Mouse (Mus musculus): Measurements from ENCODE around the gene Eef1g. TPM values are rescaled to one million over a fixed set of nuclear protein-coding genes. Genes with fewer than 3 reads are reported as not detected.

Eef1g gene
- total and polyA plus RNA-seq, 3 experiments = 237 to 955 (median 647) TPM

DNA sequence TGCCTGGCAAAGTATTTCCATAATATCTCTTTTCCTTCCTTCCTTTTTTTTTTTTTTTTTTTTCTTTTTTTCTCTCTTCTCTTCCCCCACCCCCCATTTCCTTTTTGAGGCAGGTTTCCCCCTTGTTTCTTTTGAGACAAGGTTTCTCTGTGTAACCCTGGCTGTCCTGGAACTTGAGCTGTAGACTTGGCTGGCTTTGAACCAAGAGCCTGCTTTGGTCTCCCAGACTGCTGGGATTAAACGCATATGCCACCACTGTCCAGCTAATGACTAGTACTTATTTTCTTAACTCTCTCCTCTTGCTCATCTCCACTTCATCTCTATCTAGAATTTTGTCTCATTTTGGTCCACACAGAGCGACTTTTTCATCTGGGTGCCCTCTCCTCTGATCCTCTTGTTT lies 23.8 kb upstream of the Eef1g start:
- Histone ChIP-seq H3K4me3 (ENCODE audit: low read depth, low read length) (peak overlapping the region; percentile 97), H3K4me1 (ENCODE audit: insufficient read depth, low read depth, low read length) (peaks cover 80% of the 10 kb centered on the region), H3K36me3 (replicated peaks) (peaks cover 75% of the 10 kb centered on the region), H3K9me3 (replicated peaks) (no peaks in the 10 kb centered on the region), H3K27me3 (ENCODE audit: insufficient read depth, low read length) (no peaks in the 10 kb centered on the region)
- DNase-seq (ENCODE audit: low spot score) (no peak), ATAC-seq (ENCODE audit: extremely low read depth, insufficient number of reproducible peaks, low FRiP score, poor library complexity, severe bottlenecking) (no peak)
- TF ChIP-seq GATA2 (IDR thresholded peaks at IDR 0.05; ENCODE audit: borderline replicate concordance, low read depth, low read length) = no peak
- no peak for TF ChIP-seq TAL1 (conservative IDR thresholded peaks at IDR 0.05; ENCODE audit: low read depth, low read length)
- TF ChIP-seq CTCF (IDR thresholded peaks at IDR 0.05; ENCODE audit: low read depth, low read length) = no peak
- no peak for TF ChIP-seq POLR2AphosphoS5 (IDR thresholded peaks at IDR 0.05; ENCODE audit: insufficient replicate concordance, low read depth, low read length)
- TF ChIP-seq GATA1 (IDR thresholded peaks at IDR 0.05; ENCODE audit: borderline replicate concordance, low read length) = no peak

DNA sequence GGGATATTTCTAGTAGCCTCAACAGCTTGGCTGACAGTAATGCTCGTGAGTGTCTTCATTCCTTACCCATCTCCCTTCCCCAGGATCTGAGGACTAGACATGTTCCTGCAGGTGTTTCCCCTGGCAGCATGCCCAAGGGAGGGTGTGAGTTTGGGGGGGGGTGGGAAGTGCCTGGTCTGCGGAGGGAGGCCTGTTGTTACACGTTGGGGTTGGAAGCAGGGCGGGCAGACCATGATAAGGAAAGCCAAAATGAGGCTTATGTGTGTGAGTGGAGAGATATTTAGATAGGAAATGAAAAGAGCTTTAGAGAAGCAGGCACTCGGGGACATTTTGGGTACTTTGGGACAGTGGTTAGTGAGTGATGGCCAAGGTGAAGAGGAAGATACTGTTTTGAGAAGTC lies 22.8 kb upstream of the Eef1g start:
- DNase-seq (ENCODE audit: low spot score) = no peak
- Histone ChIP-seq H3K4me1 (ENCODE audit: insufficient read depth, low read depth, low read length) (peaks cover 80% of the 10 kb centered on the region), H3K9me3 (replicated peaks) (no peaks in the 10 kb centered on the region), H3K4me3 (ENCODE audit: low read depth, low read length) (peak overlapping the region; percentile 97), H3K36me3 (replicated peaks) (peaks cover 75% of the 10 kb centered on the region), H3K27me3 (ENCODE audit: insufficient read depth, low read length) (no peaks in the 10 kb centered on the region)
- TF ChIP-seq GATA1 (IDR thresholded peaks at IDR 0.05; ENCODE audit: borderline replicate concordance, low read length) (no peak), TAL1 (conservative IDR thresholded peaks at IDR 0.05; ENCODE audit: low read depth, low read length) (peak; percentile 46; the same call in 1 of the 2 replicates)
- peak; percentile 47 for ATAC-seq (ENCODE audit: extremely low read depth, insufficient number of reproducible peaks, low FRiP score, poor library complexity, severe bottlenecking)

- Histone ChIP-seq H3K27me3 (ENCODE audit: insufficient read depth, low read length) (no peaks in the 10 kb centered on the region), H3K4me3 (ENCODE audit: low read depth, low read length) (peak overlapping the region; percentile 54), H3K4me1 (ENCODE audit: insufficient read depth, low read depth, low read length) (peaks cover 78% of the 10 kb centered on the region), H3K36me3 (replicated peaks) (peaks cover 73% of the 10 kb centered on the region), H3K9me3 (replicated peaks) (no peaks in the 10 kb centered on the region)
- no peak for TF ChIP-seq GATA1 (IDR thresholded peaks at IDR 0.05; ENCODE audit: borderline replicate concordance, low read length)
- no peak for TF ChIP-seq CTCF (IDR thresholded peaks at IDR 0.05; ENCODE audit: low read depth, low read length)
- no peak for TF ChIP-seq POLR2AphosphoS5 (IDR thresholded peaks at IDR 0.05; ENCODE audit: insufficient replicate concordance, low read depth, low read length)
- TF ChIP-seq TAL1 (conservative IDR thresholded peaks at IDR 0.05; ENCODE audit: low read depth, low read length) = no peak
- TF ChIP-seq GATA2 (IDR thresholded peaks at IDR 0.05; ENCODE audit: borderline replicate concordance, low read depth, low read length) = no peak
- DNase-seq (ENCODE audit: low spot score) (peak; percentile 68), ATAC-seq (ENCODE audit: extremely low read depth, insufficient number of reproducible peaks, low FRiP score, poor library complexity, severe bottlenecking) (no peak)
Observed at GRCm38 (mm10) chr19:8944750-8945149, 22.1 kb upstream of the Eef1g start.

DNA sequence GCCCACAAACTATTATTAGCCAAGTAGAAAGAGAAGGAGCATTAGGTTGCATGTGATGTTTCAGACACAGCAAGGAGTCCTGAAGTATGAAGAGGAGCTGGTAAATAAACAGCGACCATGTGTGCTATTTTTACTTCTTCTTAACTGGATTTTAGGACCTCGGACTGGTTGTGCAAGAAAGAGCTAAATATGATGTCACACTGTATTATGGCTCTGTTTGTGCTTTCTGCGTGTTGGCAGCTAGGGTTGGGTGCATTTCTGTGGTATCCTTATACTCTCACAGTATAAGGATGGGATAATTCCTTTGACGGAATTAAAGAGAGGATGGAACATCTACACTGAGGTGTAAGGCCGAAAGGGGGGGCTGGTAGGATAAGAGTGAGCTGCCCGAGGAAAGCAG lies 21.6 kb upstream of the Eef1g start:
- H3K4me1 ChIP-seq (ENCODE audit: insufficient read depth, low read depth, low read length) = peaks cover 76% of the 10 kb centered on the region
- TF ChIP-seq GATA2 (IDR thresholded peaks at IDR 0.05; ENCODE audit: borderline replicate concordance, low read depth, low read length) (no peak), CTCF (IDR thresholded peaks at IDR 0.05; ENCODE audit: low read depth, low read length) (no peak), POLR2AphosphoS5 (IDR thresholded peaks at IDR 0.05; ENCODE audit: insufficient replicate concordance, low read depth, low read length) (no peak), TAL1 (conservative IDR thresholded peaks at IDR 0.05; ENCODE audit: low read depth, low read length) (no peak), GATA1 (IDR thresholded peaks at IDR 0.05; ENCODE audit: borderline replicate concordance, low read length) (no peak)
- no peak for DNase-seq (ENCODE audit: low spot score)
- H3K27me3 ChIP-seq (ENCODE audit: insufficient read depth, low read length) = no peaks in the 10 kb centered on the region
- ATAC-seq (ENCODE audit: extremely low read depth, insufficient number of reproducible peaks, low FRiP score, poor library complexity, severe bottlenecking) = no peak
- H3K9me3 ChIP-seq (replicated peaks) = no peaks in the 10 kb centered on the region
- H3K4me3 ChIP-seq (ENCODE audit: low read depth, low read length) = peak overlapping the region; percentile 54
- peaks cover 72% of the 10 kb centered on the region for H3K36me3 ChIP-seq (replicated peaks)

GRCm38 (mm10) chr19:8946929-8947328 lies 19.9 kb upstream of the Eef1g start:
- peaks cover 76% of the 10 kb centered on the region for H3K36me3 ChIP-seq (replicated peaks)
- no peaks in the 10 kb centered on the region for H3K9me3 ChIP-seq (replicated peaks)
- H3K27me3 ChIP-seq (ENCODE audit: insufficient read depth, low read length) = no peaks in the 10 kb centered on the region
- DNase-seq (ENCODE audit: low spot score) (no peak), ATAC-seq (ENCODE audit: extremely low read depth, insufficient number of reproducible peaks, low FRiP score, poor library complexity, severe bottlenecking) (no peak)
- TF ChIP-seq POLR2AphosphoS5 (IDR thresholded peaks at IDR 0.05; ENCODE audit: insufficient replicate concordance, low read depth, low read length) = no peak
- no peak for TF ChIP-seq GATA2 (IDR thresholded peaks at IDR 0.05; ENCODE audit: borderline replicate concordance, low read depth, low read length)
- TF ChIP-seq CTCF (IDR thresholded peaks at IDR 0.05; ENCODE audit: low read depth, low read length) = no peak
- TF ChIP-seq GATA1 (IDR thresholded peaks at IDR 0.05; ENCODE audit: borderline replicate concordance, low read length) = no peak
- TF ChIP-seq TAL1 (conservative IDR thresholded peaks at IDR 0.05; ENCODE audit: low read depth, low read length) = no peak
- peaks cover 77% of the 10 kb centered on the region for H3K4me1 ChIP-seq (ENCODE audit: insufficient read depth, low read depth, low read length)
- H3K4me3 ChIP-seq (ENCODE audit: low read depth, low read length) = no peak overlapping the region

DNA sequence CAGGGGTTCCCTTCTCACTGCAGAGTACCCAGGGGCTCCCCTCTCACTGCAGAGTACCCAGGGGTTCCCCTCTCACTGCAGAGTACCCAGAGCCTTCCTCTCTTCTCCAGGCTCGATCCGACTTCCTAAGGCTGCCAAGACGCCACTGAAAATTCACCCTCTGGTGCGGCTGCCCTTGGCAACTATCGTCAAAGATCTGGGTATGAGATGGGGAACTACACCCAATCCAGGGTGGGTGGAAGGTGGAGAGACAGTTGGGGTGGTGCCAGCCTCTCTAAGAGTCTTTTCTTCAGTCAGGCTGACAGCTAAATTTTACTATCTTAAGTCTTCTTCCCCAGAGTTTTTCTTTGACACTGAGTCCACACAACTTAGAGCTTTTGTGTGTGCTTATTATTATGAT lies 16.7 kb upstream of the Eef1g start:
- peaks cover 77% of the 10 kb centered on the region for H3K4me1 ChIP-seq (ENCODE audit: insufficient read depth, low read depth, low read length)
- H3K27me3 ChIP-seq (ENCODE audit: insufficient read depth, low read length) = no peaks in the 10 kb centered on the region
- H3K9me3 ChIP-seq (replicated peaks) = no peaks in the 10 kb centered on the region
- TF ChIP-seq POLR2AphosphoS5 (IDR thresholded peaks at IDR 0.05; ENCODE audit: insufficient replicate concordance, low read depth, low read length) (no peak), GATA1 (IDR thresholded peaks at IDR 0.05; ENCODE audit: borderline replicate concordance, low read length) (no peak), TAL1 (conservative IDR thresholded peaks at IDR 0.05; ENCODE audit: low read depth, low read length) (no peak), CTCF (IDR thresholded peaks at IDR 0.05; ENCODE audit: low read depth, low read length) (no peak), GATA2 (IDR thresholded peaks at IDR 0.05; ENCODE audit: borderline replicate concordance, low read depth, low read length) (no peak)
- peaks cover 81% of the 10 kb centered on the region for H3K36me3 ChIP-seq (replicated peaks)
- ATAC-seq (ENCODE audit: extremely low read depth, insufficient number of reproducible peaks, low FRiP score, poor library complexity, severe bottlenecking) (no peak), DNase-seq (ENCODE audit: low spot score) (no peak)
- H3K4me3 ChIP-seq (ENCODE audit: low read depth, low read length) = no peak overlapping the region
